Mouse (Mus musculus): Measurements from ENCODE around the gene Gm4491.

GRCm38 (mm10) chr14:57103121-57103520 is 12.6 kb downstream of the Gm4491 start:
- TF ChIP-seq CTCF (IDR thresholded peaks at IDR 0.05; ENCODE audit: low read depth) = no peak
- TF ChIP-seq EP300 (IDR thresholded peaks at IDR 0.05; ENCODE audit: low read depth) = no peak

Data from liver, postnatal 0 days (tissue).